Mouse (Mus musculus) left cerebral cortex, adult 6 months (tissue): ENCODE results near the gene Aipl1. TPM values are rescaled to one million over a fixed set of nuclear protein-coding genes. Genes with fewer than 3 reads are reported as not detected.

ENCODE experiments used
- long read RNA-seq, 2 experiments: library from polyadenylated mRNA; unstranded; transcript quantifications; one replicate each; pipeline ENCODE4 v2.0.0; 2019 to 2020
- polyA plus RNA-seq: library from polyadenylated mRNA; unstranded; fragments of <200 nt; fragmentation: Nextera tagmentation; gene quantifications from 2 replicates; pipeline ENCODE4 v1.2.3, GENCODE M21; 2021

Gene Aipl1
- polyA plus RNA-seq, result not detected in 2 replicates
- long read RNA-seq, experiment 1, result 0 reads
- long read RNA-seq, experiment 2, result 0 reads

DNA sequence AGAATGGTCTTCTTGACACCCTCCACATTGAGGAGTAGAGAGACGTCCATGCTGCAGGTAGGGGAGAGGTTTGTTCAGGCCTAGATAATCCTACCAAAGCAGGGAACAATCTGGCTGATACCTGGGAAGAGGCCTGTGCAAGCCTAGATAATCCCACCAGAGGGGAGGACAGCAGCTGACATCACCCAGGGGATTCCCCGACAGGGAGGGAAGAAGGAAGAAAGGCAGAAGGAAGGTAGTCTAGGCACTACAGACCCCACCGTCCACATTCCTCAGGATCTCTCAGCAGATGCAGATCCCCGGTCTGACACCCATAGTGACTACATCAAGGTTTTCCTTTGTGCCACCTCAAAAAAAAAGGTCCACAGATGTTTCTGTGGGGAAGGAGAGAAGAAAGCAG is at the start of gene Aipl1:
TSS of gene Aipl1 (minus strand) at position 101 of the 400 bp plus-strand sequence.

DNA sequence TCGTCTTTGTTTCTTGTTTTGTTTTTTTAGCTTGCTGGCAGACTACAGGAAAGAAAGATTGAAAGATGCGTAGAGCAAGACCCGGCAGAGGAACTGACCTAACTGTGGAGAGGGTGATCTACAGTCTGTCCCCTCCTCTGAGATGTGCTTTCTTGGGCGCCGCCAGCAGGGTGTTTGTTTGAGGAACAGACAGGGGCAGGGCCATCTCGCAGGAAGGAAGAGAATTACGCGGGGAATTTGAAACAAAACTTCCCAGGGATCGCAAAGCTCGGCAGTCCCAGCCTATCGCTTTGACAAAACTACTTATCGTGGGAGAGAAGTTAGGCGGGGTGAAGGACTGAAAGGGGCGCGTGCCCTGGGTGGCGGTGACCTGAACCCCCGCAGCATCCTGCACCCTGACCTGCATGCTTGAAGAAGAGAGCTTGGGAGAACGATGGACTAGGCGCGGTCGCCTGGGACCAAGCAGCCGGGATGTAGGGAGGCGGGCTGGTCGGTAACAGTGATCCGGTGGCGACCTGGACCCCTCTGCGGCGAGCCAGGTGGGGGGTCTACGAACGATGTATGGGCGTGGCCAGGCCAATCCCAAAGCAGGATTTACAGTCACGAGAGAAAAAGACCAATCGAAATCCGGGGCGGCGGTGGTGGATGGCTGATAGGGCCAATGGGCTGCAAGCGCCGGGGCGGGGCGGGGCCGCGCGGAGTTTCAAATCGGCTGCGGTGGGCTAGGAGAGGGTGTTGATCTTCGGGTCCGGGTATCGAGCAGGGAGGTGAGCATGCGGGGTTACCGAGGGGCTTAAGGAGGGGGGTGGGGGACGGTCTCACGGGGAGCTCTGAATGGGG is 4.7 kb upstream of the Aipl1 start, which contains the start of gene Pimreg:
TSS of gene Pimreg (plus strand) at position 265 of the 840 bp plus-strand sequence.

Other genes starting within 250 kb of the Aipl1 start
- gene Pimreg, start 4.5 kb upstream of the Aipl1 start, polyA plus RNA-seq, result 0.60 and 0.74 TPM in 2 replicates
- gene Pitpnm3, start 98.3 kb upstream of the Aipl1 start, polyA plus RNA-seq, result 7.3 and 12.1 TPM in 2 replicates
- gene Gm43951, start 169.3 kb upstream of the Aipl1 start, polyA plus RNA-seq, result 0.13 and 0.23 TPM in 2 replicates
- 4.5 and 5.0 TPM in 2 replicates for gene 4933427D14Rik, start 169.9 kb upstream of the Aipl1 start, polyA plus RNA-seq
- 137 and 139 TPM in 2 replicates for gene Txndc17, start 170.0 kb upstream of the Aipl1 start, polyA plus RNA-seq
- 34.7 and 40.8 TPM in 2 replicates for gene Med31, start 178.1 kb upstream of the Aipl1 start, polyA plus RNA-seq
- gene Slc13a5, start 229.7 kb upstream of the Aipl1 start, polyA plus RNA-seq, result 9.4 and 15.0 TPM in 2 replicates